Mouse (Mus musculus) cerebellum, adult 11 months (tissue): ENCODE data around the gene Syne3.
A peak's percentile ranks its signal among the peaks of the same experiment; 100 is the strongest.

Experiments
- DNase-seq: peaks from one replicate; pipeline ENCODE4 v3.0.0; 2022

The Syne3 gene

DNA sequence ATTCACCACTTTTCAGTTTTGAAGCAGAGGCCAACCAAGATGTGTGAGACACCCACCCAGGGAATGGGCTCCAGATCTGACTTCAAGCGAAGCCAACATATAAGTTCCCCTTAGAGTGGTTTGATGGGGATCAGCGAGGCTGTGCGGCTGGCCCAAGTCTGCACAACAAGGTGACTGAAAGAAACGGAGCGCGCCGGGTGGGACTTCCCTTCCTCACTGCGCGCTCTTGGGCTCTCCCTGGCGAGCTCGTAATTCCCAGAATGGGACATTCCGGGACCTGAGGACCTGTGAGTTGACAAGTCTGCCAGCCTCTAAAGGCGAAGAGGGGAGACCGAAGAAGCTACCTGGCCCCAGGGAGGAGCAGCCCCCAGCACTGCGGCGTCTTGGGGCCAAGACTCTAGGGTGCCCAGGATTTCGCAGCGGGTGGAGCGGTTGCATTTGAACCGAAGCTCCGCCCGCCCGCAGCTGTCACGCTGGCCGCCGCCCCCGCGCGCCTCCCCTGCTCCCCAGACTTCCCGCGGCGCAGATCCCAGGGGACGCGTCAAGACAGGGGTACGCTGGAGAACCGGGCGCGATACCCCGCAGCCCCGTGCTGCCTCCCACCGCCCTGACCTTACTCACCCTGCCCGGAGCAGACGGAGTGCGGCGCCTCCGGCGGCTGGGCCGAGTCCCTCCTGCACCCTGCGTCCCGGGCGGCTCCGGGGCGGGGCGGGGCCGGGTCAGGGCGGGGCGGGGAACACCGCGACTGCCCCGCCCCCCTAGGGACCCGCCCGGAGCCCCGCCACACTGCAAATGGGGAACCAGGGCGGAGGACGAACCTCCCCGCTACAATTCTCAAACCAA is at the start of gene Syne3:
Gene Syne3 (minus strand): TSS at position 440 of the 843 bp plus-strand sequence.
- no peak for DNase-seq

- no peak for DNase-seq
Measured at GRCm38 (mm10) chr12:105055308-105055707, 45.7 kb upstream of the Syne3 start.

DNA sequence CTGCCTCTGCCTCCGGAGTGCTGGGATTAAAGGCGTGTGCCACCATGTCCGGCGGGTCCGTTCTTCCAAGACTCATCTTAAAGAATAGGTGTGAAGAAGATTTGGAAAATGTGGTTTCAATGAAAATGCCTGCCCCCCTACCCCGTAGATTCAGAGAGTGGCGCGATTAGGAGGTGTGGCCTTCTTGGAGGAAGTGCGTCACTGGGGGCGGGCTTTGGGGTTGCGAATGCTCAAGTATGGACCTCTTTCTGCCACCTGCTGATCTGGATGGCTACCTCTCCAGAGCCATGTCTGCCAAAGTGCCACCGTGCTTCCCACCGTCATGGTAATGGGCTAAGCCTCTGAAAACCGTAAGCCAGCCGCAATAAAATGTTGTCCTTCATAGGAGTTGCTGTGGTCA is 44.4 kb upstream of the Syne3 start:
- DNase-seq: no peak

DNA sequence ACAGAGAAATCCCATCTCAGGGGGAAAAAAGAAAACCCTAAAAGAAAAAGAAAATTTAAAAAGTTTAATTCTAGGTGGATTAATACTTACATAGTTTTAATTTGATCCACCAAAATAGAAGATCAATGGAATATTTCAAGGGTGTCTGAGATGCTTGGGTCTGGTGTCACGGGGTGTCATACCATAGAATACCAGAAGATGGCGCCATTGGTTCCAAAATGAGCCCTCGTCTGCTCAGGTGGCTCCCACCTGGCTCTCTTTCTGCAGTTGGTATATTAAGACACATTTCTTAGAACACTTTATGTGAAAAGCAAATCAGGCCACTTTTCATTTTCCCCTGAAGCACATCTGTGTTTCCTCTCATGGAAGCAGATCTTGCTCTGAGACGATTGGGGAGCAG is 41.3 kb upstream of the Syne3 start:
- peak; percentile 57 for DNase-seq

DNA sequence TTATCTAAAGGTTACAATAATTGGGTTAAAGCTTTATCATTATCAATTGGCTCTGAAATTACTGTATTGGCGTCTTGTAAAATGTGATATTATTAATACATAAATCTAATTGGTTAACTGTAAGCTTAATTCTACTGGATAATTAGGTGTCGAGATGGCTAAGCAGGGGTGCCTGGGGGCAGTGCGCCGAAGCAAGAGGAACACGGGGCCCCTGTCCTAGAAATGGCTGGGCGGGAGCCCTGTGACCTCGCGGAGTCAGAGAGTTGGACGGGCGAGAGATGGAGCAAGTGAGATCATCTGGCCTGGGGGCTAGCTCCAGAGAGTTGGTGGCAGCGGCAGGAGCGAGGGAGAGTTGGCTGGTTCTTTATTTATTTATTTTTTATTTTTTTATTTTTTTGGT is 40.2 kb upstream of the Syne3 start:
- no peak for DNase-seq

DNA sequence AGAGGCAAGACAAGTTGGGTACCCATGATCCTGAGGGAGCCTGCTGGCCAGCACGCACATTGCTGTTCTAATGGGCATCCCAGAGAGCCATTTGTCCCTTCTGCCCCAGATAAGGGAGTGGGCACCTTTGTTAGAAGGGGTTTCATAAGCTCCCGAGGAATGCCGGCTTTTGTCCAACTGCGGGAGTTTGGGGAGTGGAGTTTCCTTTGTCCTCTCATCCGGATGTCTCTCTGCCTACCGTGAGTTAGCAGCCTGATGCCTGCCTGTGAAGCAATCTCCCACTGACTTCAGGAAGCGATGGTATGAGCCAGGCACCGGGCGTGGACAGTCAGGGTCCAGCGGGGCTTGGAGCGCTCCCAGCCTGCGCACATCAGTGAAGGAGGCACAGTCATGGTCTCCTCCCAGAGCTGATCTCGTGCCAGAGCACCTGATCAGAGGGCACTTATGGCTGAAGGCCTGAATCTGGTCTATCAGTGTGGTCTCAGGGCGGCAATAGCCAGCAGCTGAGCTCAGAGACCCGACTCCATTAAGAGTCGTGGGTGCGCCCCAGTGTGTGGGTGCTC is 38.8 kb upstream of the Syne3 start:
- no peak for DNase-seq

GRCm38 (mm10) chr12:105044775-105045174 is 35.2 kb upstream of the Syne3 start:
- no peak for DNase-seq

DNA sequence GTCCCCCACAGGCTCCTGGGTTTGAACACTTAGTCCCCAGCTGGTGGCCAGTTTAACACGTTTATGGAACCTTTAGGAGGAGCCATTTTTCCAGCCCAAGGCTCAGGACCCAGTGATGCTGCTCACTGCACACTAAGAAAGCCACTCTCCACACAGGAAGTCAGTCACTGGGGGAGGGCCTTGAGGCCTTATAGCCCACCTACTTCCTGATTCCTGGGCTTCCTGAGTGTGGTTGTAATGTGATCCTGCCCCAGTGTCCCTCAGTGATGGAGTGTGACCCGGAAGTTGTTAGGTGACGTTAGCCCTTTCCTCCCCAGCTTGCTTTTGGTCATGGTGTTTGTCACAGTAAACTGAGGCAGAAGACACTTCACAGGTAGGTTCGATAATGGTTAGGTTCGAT is 33.5 kb upstream of the Syne3 start:
- DNase-seq: no peak

- DNase-seq: no peak
Measured at GRCm38 (mm10) chr12:105040950-105041349, 31.3 kb upstream of the Syne3 start.

- DNase-seq: no peak
Measured at GRCm38 (mm10) chr12:105039578-105040289, 30.1 kb upstream of the Syne3 start.

DNA sequence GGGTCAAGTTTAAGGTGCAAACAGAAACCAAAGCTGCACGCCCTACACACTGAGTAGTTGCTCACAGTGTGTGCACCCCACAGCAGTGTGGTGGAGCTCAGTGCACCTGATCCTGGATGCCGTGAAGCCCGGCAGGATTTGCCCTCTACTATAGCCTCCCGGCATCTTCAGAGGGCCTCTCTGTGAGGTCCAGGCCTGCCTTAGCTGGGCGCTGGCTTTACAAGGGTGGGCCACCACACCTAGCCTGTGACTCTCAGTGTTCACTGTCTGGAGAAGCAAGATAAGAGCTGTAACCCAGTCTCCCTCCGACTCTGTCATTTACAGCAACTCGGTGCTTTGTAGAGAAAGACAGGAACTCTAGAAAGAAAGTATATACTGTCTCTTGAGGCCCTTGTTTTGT is 29.3 kb upstream of the Syne3 start:
- DNase-seq: no peak

DNA sequence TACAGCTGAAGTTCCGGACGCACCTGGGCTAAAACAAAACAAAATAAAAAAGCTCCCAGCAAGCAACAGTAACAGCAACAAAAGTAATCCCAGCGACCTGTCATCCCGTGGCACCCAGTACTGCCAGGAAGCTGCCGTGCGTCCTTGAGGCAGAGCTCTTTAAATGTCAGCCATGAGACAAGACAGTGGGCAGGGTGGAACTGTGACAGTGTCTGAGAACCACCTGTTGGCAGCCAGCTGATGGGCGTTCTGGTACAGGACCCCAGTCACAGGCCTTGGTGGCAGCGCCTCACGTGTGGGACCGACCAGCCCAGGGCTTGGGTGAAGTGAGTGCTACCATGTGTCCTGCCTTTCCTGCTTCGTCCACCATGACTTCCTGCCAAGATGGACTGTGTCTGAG is 28.6 kb upstream of the Syne3 start:
- DNase-seq: no peak

DNA sequence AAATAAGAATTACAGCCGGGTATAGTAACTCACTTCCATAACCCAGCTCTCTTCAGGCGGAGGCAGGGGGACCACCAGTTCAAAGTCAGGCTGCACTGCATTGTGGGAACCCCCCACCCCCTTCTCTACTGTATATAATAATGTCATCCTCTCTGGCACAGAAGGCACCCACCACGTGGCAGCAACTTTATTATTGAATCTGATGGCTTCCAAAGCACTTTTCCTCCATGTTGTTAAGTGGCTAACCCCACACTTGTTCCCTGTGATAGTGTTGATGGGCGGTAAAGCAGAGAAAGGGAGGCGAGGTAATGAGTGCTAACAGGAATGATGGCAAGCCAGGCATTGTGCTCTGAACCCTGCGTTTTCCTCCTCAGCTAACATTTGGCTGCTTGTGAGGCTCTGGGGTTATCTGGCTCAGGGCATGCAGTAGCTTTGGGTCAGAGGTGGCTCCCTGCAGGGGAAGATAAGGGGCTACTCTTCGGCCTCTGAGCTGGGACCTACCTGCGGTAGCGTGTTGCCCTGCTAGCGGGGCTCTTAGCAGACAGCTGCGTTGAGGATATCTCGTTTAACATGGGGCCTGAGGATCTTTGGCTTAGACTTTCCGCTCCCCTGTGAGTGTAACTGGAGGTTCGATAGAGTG is 24.6 kb upstream of the Syne3 start:
- DNase-seq: no peak

- no peak for DNase-seq
Measured at GRCm38 (mm10) chr12:105032832-105033775, 23.5 kb upstream of the Syne3 start.

DNA sequence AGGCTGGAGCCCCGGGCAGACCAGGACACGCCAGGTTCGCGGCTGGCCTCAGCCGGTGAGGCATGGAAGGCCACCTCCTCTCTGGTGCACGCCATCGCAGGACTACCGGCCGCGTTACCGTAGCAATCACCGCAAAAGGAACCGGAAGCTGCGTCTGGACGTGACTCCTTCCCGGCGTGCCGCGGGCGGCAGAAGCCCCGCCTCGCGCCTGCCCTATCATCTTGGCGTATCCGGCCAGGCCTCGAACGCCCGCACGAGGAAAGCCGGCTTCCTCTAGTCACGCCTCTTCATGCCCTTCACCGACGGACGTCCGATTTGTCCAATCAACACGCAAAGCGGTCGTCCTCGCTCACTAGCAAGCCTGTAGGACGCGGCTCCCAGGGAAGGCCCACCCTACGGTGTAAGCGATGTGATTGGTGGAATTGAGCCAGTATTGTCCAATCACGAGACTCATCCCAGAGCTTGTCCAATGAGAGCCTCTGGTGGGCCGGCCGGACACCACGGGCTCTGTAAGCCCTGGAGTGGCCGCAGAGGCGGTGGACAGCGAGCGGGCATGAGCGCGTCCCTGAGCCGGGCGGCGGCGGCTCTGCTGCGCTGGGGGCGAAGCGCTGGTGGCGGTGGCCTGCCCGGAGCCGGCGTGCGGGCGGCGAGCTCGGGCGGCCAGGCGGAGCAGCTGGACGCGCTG is 22.7 kb upstream of the Syne3 start, which contains the start of gene Glrx5:
Gene Glrx5 (plus strand): TSS at position 542 of the 685 bp plus-strand sequence.
- peak; percentile 99 for DNase-seq

- peak; percentile 11 for DNase-seq
Measured at GRCm38 (mm10) chr12:105031081-105032058, 21.8 kb upstream of the Syne3 start.

DNA sequence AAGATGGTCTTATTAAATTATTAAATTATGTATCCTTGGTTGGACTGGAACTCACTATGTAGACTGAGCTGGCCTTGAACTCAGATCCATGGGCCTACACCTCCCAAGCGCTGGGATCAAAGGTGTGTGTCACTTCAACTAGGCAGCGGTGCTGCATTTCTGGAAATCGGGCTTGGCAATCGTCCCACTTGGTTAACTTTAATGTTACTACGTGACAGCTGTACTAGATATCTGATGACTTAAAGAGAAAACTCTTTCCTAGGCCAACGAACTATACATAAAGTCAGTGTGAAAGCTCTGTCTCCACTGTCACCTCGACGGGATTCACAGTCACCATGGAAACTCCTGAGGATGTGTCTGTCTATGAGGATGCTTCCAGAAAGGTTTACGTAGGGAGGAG is 20.3 kb upstream of the Syne3 start:
- DNase-seq: peak; percentile 11

DNA sequence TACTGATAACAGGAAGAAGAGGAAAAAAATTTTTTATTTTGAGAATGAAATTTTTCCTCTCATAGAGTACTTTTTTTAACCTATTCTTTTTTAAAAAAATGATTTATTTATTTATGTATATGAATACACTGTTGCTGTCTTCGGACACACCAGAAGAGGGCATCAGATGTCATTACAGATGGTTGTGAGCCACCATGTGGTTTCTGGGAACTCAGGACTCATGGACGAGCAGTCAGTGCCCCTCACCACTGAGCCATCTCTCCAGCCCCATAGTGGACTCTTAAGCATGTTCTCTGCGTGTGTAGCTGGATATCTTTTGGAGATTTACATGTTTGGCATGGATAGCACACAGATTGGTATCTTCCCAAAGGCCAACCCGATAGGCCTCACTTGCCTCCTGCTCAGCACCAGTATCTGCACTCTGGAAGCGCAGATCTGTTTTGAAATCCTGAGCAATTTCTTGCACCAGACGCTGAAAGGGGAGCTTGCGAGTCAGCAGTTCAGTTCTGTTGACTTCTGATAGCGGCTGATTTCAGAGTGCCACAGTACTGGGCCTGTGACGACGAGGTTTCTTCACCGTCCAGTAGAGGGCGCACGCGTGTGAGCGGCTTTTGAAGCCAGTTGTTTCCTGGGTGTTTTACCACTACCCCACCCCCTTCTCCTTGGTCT is 17.8 kb upstream of the Syne3 start:
- DNase-seq: peak; percentile 22

- no peak for DNase-seq
Measured at GRCm38 (mm10) chr12:105025947-105026586, 16.5 kb upstream of the Syne3 start.
